Mouse (Mus musculus) T-helper 1 cell (primary cell): ENCODE results near the gene Slit3.

Experiments used
- in situ Hi-C: fragments of 300-600 bp; cut with MboI, MseI; formaldehyde crosslinking; loops from one replicate; pipeline ENCODE4 v1.15.1; 2025; ENCODE audit warnings: high pct_unique_total_duplicates

Gene Slit3

DNA sequence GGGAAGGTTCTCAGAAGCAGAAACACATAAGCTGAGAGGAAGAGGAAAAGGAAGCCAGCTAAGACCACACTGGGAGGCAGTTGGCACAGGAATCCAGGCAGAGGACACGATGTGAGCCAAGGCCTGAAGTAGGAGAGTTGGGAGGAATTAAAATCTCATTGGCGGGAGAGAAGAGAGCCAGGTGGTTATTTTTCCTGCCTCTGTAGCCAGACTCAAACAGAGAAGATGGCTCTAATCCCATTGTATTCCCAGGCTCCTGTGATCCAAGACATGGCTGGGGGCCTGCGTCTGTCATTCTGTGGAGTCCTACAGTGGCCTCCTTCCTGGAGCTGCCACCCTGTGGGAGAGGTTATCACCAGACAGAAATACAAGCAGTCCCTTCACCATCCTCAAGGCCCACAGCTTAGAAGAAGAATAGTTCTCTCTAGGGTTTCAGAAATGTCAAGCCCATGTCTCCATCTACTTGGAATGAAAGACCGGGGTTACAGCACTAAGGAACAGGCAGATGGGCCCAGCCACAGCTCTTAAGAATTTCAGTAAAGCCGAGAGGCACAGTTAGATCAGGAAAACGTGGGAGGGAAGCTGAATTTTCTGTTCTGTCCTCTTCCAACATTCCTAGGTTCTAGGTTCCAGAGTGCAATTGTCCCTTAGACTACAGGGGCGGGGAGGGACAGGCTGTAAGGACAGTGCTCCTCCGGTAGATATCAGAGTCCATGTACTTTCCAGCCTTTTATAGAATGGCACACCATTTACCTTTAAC, 183.4 kb downstream of the Slit3 start:
- in situ Hi-C loops: loop anchor here (25.0 kb wide), 1 partner anchor 792 kb away; no protein-coding TSS in a partner anchor

DNA sequence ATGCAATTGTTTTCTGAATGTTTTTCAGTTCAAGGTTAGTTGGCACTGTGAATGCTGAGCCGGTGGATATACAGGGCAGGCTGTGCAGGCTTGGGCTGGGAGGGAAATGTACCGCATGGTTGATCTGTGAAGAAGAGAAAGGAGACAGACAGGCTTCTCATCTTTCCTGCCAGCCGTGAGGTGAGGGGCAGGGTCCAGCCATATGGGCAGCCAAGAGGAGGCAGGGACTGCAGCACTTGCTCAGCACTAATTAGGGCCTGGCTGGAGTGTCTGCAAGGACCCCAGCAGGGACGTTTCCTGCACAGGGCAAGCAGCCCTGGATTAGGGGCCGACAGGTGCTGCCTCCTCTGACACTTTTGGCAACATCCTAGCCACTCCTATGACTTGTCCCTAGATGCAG, 184.1 kb downstream of the Slit3 start:
- in situ Hi-C loops: loop anchor here (25.0 kb wide), 1 partner anchor 793 kb away; no protein-coding TSS in a partner anchor

DNA sequence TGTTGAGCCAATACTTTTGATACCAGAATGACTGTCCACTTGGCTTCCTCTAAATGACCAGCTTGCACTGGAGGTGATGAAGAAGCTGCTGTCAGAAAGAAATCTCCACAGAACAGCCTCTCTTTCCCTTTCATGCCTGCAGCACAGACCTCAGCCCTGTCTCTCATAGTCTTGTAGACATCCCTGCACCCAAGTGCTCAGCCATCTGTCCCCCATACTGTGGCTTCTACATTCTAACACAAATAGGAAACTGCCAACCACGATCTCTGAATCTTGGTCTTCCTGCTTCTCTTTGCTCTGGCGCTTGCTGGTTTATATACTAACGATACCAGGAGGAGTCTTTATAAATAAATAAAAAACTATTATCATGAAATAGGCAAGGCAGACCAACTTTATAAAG, 184.9 kb downstream of the Slit3 start:
- in situ Hi-C loops: loop anchor here (25.0 kb wide), 1 partner anchor 794 kb away; no protein-coding TSS in a partner anchor

DNA sequence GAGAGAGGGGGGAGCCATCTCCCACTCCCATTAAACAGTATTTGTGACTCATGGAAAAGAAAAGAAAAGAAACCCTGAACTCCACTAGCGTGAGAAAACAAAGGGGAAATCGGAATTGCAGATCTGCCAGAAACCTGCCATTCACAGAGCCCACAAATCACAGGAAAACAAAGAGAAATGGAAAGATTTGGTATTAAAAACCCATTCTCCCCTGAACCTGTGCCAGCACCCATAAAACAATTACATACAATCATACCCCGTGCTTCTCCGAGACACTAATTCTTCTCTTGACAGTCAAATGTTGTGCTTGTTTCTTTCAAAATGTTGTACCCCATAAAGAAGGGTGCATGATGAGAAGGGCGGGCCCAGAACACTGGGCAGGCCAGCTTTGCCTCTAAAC, 185.9 kb downstream of the Slit3 start:
- in situ Hi-C loops: loop anchor here (25.0 kb wide), 1 partner anchor 795 kb away; no protein-coding TSS in a partner anchor

DNA sequence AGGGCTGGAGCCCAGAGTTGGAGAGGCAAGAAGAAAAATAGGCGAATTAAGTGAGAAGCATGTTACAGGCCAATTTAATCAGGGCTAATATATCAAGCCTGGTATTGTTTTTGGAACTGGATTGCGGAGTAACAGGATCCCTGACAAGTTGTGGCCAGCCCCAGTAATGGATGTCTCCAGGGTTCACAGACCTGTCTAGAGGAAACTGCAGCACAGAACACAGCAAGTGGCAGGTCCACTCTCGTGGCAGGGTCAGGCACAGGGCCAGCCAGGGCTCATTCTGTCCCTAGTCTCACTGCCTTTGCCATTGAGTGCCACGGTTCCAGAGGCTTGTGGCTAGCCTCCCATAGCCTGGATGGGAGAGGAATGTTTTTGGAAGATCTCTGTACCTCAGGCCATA, 187.0 kb downstream of the Slit3 start:
- in situ Hi-C loops: loop anchor here (25.0 kb wide), 1 partner anchor 796 kb away; no protein-coding TSS in a partner anchor

DNA sequence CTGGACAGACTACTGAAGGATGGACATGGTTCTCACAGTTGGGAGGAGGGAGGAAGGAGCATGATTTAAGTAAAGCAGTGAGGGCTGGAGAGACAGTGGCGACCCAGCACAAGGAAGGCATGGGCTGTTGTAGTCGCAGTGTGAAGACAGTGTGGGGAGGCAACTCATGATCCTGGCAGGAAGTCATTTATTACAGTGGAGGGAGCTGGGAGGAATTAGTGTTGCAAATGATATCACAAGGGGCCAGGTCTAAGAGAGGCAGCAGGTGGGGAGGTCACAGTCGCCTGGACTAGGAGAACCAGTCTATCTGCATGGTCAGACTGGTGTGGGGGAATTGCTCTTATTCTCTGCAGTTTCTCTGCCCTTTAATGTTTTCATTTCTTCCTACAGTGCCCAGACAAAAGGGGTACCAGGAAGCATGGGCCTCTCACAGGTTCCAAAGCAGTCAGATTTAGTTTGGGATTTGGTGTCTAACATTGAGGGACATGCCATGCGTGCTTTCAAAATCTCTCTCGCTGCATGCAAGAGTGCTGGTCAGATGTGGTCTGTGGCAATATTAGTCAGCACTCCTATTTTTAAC, 194.5 kb downstream of the Slit3 start:
- in situ Hi-C loops: loop anchor here (25.0 kb wide), 1 partner anchor 803 kb away; no protein-coding TSS in a partner anchor

DNA sequence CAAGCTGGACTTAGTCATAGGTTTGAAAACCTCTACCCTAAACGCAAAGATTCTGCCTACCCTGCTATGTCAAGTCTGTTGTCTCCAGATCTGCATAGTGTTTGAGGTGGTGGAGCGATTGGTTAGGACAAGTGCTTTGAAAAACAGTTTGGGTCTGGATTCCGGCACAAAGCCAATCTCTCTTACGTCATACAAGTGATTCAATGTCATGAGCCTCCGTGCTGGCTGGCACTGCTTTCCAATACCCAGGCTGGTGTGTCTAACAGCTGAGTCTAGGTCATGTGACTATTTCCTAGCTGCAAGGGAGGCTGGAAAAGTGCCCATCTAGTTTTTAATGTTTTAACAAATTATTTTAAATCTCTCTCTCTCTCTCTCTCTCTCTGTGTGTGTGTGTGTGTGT, 196.2 kb downstream of the Slit3 start:
- in situ Hi-C loops: loop anchor here (25.0 kb wide), 1 partner anchor 805 kb away; no protein-coding TSS in a partner anchor

DNA sequence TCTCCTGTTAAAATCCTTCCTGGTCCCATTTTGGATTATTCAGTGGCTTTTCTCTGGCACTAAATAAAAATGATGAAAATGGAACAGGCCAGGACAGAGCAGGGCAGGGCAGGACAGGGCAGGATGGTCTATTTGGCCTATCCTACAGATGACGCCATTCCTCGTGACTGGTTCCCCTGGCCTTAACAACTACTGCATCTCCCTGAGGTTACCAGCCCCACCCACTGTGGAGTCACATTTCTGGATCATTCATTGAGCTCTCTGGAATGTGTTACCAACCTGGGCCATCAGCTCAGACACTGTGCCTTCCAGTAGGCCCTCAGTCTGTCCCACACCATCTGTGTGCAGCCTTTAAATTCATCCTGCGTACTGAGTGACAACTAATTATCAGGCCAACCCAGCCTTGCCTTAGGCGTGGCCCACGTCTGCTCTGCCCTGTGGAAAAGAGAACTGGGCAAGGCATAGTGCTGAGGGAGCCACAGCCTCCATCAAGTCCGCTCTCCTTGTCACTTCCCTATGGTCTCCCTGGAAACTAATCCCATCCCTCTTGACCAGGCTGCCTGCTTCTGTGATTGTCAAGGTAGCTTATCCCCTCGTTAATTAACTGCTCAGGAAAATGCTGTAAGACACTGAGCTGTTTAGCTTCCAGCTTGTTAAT, 196.9 kb downstream of the Slit3 start:
- in situ Hi-C loops: loop anchor here (25.0 kb wide), 1 partner anchor 806 kb away; no protein-coding TSS in a partner anchor

DNA sequence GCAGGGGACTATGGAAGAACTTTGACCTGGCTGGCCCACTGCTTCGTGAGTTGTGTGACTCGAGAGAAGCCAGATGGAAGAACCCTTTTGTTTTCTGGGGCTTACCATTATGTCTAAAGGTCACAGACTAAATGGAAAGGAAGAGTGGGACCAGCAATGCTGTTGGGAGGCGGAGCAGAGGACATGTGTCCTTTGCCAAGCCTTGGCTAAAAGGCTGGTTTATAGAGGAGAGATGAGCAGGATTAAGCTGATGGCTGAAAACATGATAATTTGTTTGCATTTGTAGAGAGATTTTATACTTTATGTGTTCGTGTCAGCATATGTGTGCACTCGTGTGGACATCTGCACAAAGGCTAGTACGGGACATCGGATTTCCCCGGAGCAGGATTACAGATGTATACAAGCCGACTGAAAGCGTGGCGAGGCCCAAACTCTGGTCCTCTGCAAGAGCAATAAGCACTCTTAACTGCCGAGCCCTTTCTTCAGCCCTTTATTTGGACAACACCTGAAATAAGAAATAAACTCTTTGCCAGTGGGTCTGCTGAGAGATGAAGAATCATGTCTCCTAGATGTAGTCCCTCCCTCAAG, 197.5 kb downstream of the Slit3 start:
- in situ Hi-C loops: loop anchor here (25.0 kb wide), 1 partner anchor 806 kb away; no protein-coding TSS in a partner anchor

DNA sequence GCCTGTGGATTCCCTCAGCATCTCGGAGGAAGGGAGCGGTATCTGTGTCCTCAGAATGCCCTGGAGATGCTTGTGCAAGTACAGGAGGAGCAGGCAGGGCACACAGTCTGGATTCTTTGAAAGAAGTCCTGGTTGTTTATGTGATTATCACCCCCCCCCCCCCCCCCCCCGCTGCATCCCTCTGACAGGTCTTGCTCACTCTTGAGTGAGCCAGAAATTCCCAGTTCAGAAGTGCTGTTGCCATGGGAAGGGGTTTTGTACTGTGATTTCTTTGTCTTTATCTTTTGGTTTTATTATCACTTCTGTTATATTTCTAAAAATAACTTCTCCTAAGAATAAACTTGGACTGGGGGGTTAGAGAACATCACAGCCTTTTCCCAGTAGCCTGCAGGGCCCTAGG, 199.5 kb downstream of the Slit3 start:
- in situ Hi-C loops: loop anchor here (25.0 kb wide), 1 partner anchor 808 kb away; no protein-coding TSS in a partner anchor

DNA sequence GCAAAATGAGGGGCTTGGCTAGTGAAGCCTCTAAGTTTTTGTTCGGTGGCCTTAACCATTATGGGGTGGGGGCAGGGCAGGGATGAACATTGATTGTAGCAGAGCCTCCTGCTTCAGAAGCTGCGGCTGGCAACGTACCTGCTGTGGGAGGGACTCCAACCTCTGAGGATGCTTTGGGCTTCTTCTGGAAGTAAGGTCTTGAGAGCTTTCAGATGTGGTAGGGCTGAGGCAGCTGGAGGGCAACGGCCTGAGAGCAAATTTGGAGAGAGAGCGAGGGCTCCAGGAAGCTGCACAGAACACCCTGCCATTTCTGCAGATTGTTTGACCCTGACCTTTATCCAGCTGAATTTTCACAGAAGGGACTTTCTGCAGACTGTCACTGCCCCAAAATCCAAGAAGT, 203.4 kb downstream of the Slit3 start:
- in situ Hi-C loops: loop anchor here (25.0 kb wide), 1 partner anchor 812 kb away; no protein-coding TSS in a partner anchor

DNA sequence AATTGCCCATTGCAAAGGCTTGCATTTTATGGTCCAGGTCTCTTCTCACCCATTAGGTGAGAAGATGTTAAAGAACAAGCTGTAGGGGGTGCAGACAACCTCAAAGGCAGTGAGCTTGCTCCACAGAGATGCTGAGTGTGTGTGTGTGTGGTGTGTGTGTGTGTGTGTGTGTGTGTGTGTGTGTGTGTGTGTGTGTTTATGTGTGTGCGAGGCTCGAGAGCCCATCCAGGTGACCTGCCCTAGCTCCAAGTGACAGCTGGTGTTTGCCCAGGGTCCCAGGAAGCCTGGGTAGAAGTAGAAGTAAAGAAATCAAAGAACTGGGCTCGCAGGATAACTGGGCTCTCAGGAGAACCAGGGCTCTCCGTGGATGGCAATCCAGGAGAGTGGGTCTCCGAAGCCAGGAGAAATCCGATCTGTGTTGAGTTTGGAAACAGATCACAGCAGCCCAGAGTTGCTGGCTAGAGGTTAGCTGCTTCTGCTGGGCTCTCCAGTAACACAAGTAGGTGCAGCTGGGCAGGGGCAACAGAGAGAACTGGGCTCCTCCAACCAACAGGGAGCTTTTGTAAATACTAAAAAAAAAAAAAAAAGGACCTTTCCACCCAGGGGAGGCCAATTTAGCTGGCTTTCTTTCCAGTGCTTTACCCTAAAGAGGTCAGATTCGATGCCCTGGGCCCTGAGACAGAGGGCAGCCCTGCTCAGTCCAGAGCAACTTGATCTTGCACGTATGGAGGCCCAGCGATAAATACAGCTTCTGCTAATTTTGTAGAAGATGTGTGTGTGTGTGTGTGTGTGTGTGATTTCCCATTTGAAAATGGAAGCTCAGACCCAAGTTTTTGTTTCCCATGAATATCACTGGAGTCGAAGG, 204.3 kb downstream of the Slit3 start:
- in situ Hi-C loops: no loop called here

DNA sequence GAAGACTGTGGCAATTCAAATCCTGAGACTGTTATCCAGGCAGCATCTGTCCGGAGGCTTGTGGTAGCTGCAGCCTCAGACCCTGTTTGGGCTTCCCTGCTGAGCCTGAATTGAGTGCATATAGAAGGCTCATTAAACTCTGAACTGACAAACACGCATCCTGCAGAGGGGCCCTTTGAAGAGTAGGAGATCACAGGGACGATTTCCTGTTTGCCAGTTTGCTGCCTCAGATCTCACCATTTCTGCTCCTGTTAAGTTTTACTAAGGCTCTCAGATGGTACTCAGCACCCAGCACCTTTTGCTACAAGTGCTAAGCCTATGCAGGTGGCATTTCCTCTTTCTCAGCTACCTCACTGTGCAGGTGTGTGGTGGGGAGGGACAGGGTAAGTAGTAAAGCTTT, 205.3 kb downstream of the Slit3 start:
- in situ Hi-C loops: no loop called here

DNA sequence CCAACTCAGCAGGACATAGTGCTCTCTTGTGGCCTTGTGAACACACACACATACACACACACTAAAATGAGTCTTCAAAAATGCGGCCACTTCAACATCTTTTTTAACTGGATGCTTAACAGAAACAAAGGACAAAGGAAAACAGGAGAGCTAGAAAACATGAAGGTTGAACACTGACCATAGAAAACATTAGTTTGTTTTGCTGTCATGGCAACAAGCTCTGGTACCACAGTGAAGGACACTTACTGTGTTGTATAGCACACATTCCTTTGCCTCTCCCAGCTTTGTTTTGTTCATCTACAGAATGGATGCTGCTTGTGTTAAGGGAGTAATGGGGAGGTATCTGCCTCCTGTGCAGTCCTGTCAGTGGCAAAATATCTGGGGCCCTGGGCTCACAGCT, 206.9 kb downstream of the Slit3 start:
- in situ Hi-C loops: no loop called here

DNA sequence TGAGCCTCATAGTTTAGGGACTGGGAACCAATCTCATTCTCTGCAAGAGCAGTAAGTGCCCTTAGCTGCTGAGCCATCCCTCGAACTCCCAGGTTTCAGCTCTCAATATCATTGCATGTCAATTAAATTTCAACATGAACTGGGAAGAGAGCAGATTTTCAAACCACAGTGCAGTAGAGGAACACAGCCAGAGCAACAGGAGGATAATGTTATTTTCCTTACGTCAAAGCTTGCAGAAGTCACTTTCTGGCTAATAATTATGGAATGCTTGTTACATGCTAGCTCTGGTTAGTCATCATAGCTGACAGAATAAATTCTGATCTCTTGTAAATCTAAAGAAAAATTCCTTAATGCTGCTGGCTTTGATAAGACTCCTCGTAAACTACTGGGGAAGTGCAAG, 210.5 kb downstream of the Slit3 start:
- in situ Hi-C loops: no loop called here

DNA sequence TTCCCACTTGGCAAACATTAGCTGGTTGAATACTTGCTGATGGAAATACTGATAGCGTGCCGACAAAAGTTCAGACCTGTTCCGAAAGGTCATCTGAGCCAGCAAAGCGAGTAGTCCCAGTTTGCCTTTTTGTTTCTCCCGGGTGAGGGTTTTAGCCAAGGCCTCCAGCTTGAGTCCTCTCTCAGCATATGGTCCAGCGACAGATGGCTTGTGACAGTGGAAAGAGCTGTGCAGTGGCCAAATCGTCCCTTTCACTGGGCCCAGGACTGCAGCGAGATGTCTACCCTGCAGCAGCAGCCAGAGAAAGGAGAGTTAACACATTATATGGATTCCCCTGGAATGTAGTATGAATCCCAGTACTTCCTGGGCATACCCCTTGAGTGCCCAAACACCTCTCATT, 215.5 kb downstream of the Slit3 start:
- in situ Hi-C loops: no loop called here

DNA sequence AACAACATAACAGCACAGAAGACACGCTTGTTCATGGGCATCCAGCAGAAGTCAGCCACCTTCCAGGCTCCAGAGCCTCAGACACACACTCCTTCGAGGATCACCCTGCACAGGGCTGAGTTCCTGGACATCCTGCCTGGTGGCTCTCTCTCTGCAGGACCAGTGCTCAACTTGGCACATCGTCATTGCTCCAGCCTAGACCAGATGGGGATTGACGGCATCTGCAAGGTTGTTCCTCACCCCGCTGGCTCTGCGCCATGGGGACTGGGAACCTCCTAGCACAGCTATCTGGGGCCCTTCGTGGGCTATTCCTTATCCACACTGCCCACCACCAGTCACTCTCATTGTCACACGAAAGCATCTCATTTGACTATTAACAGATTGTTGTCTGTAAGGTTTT, 216.5 kb downstream of the Slit3 start:
- in situ Hi-C loops: no loop called here

DNA sequence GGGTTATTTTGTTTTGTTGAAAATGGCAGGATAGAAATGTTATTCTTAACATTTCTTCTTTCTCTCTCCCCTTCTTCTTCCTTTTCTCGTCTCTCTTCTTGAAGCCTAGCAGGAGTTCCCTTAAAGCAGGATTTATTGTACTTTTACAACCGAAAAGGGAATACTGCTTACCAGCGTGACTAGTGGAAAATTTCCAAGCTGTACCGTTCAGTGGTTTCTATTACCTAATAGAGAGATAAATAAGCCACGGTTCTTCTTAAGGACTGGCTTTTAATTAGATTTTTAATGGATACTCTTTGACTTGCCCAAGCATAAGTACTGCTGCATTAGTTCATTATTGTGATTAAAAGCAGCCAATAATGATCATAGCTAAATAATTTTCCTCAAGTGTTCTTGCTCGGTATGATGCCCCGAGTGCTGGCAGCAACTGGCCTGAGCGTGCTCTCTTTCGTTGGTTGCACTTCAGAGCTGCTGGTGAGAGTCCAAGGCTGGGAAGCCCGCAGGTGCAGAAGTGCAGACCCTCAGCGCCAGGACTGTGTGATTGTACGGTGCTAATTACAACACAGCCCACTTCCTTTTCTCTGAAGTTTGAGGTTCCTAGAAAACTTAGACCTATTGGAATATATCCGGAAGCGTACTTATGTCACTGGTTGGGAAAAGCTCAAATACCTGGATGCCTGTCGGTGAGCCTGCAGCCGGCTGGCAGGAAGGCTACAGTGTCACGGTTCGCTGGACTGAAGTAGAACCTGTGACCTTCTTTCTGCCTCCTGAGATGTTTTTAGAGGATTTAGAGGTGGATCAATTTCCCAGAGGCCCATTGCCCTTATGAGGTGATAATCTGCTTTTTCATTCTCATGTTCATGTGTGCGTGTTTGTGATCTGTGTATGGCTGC, 217.1 kb downstream of the Slit3 start:
- in situ Hi-C loops: no loop called here

DNA sequence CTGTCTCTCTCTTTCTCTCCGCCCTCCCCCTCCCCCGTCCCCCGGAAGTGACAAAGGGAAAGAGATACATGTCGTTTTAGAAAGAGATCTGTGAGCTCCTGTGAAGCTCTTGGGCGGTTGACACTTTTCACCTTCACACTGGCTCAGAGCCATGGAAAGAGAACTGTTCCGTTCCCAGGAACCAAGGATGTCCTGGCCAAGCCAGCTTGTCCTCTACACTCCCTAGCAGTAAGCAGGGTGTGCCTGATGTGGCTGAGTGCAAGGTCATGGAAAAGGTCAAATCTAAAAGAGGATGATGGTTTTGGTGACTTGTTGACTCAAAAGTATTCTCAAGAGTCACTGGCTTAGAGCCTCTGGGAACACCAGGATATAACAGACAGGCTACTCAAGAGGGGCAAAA, 219.7 kb downstream of the Slit3 start:
- in situ Hi-C loops: no loop called here

DNA sequence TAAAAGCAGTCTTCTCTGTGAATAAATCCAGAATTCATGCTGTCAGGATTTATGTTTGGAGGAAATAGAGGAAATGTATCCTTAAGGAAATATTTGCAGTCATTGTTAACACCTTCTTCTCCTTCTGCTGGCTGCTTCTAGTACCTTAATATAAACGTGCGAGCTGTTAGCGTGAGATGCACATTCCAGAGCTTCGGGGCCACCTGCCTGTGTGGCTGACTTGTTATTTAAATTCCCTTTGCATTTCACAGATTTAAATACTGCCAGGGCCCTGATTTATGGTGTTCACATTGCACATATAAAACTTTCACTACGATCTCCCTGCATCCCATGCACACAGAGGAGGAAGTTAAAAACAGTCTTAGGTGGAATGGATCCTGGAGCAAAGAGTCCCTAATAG, 221.5 kb downstream of the Slit3 start:
- in situ Hi-C loops: no loop called here
